ENCODE assay signal across 8 mouse cellular contexts in the genomic region with DNA sequence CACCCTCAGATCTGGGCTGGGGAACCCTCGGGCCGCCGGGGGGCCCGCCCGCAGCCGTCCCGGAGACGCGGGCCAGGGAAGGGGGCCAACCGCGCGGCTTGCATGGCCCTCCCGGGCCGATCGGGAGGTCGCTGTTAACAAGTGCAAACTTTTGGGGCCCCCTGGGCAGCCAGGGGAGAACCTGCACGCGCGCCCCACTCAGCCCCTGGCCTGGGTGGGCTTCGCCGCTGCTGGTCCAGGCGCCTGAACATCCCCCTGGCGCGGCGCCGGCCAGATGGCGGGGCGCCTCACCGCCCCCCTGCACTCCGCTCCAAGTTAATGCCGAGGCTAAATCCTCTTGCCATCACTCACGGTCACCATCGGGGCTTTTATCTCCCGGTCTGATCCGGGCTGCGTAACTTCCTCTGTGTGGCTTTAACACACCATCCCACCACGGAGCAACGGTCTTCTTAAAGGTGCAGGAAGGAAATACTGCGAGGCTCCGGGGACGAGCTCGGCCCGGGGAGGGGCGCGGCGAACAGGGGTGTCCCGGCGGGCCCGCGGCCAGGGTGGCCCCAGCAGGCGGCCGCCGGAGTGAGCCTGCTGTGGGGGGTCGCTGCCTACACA. TPM values are rescaled to one million over a fixed set of nuclear protein-coding genes. Genes with fewer than 3 reads are reported as not detected.
DNase-seq lines count a peak whose midpoint lies in the region; ATAC-seq and TF ChIP-seq lines count a peak whose summit lies in the region.

A gene (minus strand): TSS at position 407 of the 606 bp plus-strand sequence.

- H3K27me3 ChIP-seq in forebrain, embryonic 14.5 days (replicated peaks; ENCODE audit: control insufficient read depth, insufficient read depth, low read length): peaks cover 24% of the 10 kb centered on the region

- intact Hi-C loops in heart, postnatal 36 days (cut with DNase I): loop anchor here (5.0 kb wide), 1 partner anchor 175 kb away; no protein-coding TSS in a partner anchor

- TF ChIP-seq POLR2A in lung, adult 2 months (IDR thresholded peaks at IDR 0.05; ENCODE audit: borderline replicate concordance, extremely low read depth, low read depth, low read length): peak; percentile 58; the same call in 1 of the 2 replicates

- peak; percentile 56 for ATAC-seq in forebrain, embryonic 14.5 days
- ATAC-seq in neutrophil, adult 5-6 weeks (ENCODE audit: extremely low read depth, insufficient number of reproducible peaks, low FRiP score, poor library complexity, severe bottlenecking): peak; percentile 25; the same call in 1 of the 2 replicates

- peak within 1 kb of the TSS; percentile 98 for H3K4me2 ChIP-seq in forebrain, embryonic 14.5 days (ENCODE audit: low read length)

- no peaks in the 10 kb centered on the region for H3K9me3 ChIP-seq in forebrain, embryonic 14.5 days (replicated peaks; ENCODE audit: control insufficient read depth, low read length)

- under 1% methylated on average over 54 of the region's 54 CpGs for WGBS in forebrain, embryonic 14.5 days
- under 1% methylated on average over 54 of the region's 54 CpGs for WGBS in lung, adult 2 months

- peak; percentile 75 for DNase-seq in ES-CJ7 (ENCODE audit: low read depth, low spot score)
- peak; percentile 89 for DNase-seq in adrenal gland, adult 2 months
- peak; percentile 74 for DNase-seq in forebrain, embryonic 14.5 days (ENCODE audit: low spot score)
- DNase-seq in heart, postnatal 36 days: peak; percentile 43 to 69
- peak in 1 of 2 experiments; percentile 67 for DNase-seq in layer of hippocampus, adult 18-20 months (ENCODE audit: low spot score in 2 of 2)
- DNase-seq in lung, adult 2 months: peak; percentile 49
- no peak for DNase-seq in c-Kit-positive CD71-positive TER-119-positive erythroid progenitor cells, embryonic 14.5 days (ENCODE audit: low spot score)

- H3K4me3 ChIP-seq in forebrain, embryonic 14.5 days (ENCODE audit: low read depth, low read length): peak within 1 kb of the TSS; percentile 71
- H3K4me3 ChIP-seq in lung, adult 2 months (replicated peaks; ENCODE audit: extremely low read depth, low read depth, low read length): peak within 1 kb of the TSS; percentile 69

- no peak for TF ChIP-seq CTCF in lung, adult 2 months (IDR thresholded peaks at IDR 0.05; ENCODE audit: insufficient read depth, low read length)

- H3K27ac ChIP-seq in forebrain, embryonic 14.5 days (ENCODE audit: low read depth, low read length): peak within 1 kb of the TSS; percentile 90

- peaks cover 22% of the 10 kb centered on the region for H3K4me1 ChIP-seq in forebrain, embryonic 14.5 days (ENCODE audit: control insufficient read depth, insufficient read depth, low read length)
- no peaks in the 10 kb centered on the region; the same call in 1 of the 2 replicates for H3K4me1 ChIP-seq in lung, adult 2 months (ENCODE audit: control insufficient read depth, insufficient read depth, low read length)

- peak within 1 kb of the TSS; percentile 77 for H3K9ac ChIP-seq in forebrain, embryonic 14.5 days (ENCODE audit: low read length)

- no peaks in the 10 kb centered on the region for H3K36me3 ChIP-seq in forebrain, embryonic 14.5 days (ENCODE audit: control insufficient read depth, insufficient read depth, low read length)

RNA-seq across cellular contexts. Expression of the gene that starts here (rescaled TPM):
- 10 to 100 TPM; 36.0 to 55.7 TPM for total RNA-seq in adrenal gland, adult 2 months (2021)
- 190 and 200 TPM in 2 replicates for polyA plus RNA-seq in adrenal gland, adult 2 months (2012; rRNA removed)
- 6.6 and 8.8 TPM in 2 replicates for polyA plus RNA-seq in forebrain, embryonic 14.5 days (2014; fragmentation: Nextera tagmentation; extraction: Ambion mirVana)
- total RNA-seq in heart, postnatal 36 days (2021): 1 to 10 TPM; 5.6 to 5.7 TPM
- total RNA-seq in layer of hippocampus, adult 18-20 months (2021): 100 to 1,000 TPM in 1 of 2 experiments, 10 to 100 TPM in 1; 94.3 to 102 TPM
- 44.7 and 51.7 TPM in 2 replicates for polyA plus RNA-seq in lung, adult 2 months (2012; rRNA removed)
- total RNA-seq in neutrophil, adult 5-6 weeks (2017): 18.9 and 40.1 TPM in 2 replicates
